Mouse (Mus musculus) adipose tissue, adult 10 weeks (tissue): ENCODE data around the gene Rpl12. TPM values are rescaled to one million over a fixed set of nuclear protein-coding genes. Genes with fewer than 3 reads are reported as not detected.

Experiments used
- polyA plus RNA-seq: library from polyadenylated mRNA; stranded (reverse); fragments of 350-450 nt; fragmentation: Illumina TruSeq; extraction: RNeasy Lipid Tissue Mini Kit (QIAGEN cat#74804); gene quantifications from one replicate; pipeline ENCODE4 v1.2.3, GENCODE M21; 2014; ENCODE audit warnings: low read depth, low replicate concordance

Rpl12 gene
- 796 TPM for polyA plus RNA-seq

DNA sequence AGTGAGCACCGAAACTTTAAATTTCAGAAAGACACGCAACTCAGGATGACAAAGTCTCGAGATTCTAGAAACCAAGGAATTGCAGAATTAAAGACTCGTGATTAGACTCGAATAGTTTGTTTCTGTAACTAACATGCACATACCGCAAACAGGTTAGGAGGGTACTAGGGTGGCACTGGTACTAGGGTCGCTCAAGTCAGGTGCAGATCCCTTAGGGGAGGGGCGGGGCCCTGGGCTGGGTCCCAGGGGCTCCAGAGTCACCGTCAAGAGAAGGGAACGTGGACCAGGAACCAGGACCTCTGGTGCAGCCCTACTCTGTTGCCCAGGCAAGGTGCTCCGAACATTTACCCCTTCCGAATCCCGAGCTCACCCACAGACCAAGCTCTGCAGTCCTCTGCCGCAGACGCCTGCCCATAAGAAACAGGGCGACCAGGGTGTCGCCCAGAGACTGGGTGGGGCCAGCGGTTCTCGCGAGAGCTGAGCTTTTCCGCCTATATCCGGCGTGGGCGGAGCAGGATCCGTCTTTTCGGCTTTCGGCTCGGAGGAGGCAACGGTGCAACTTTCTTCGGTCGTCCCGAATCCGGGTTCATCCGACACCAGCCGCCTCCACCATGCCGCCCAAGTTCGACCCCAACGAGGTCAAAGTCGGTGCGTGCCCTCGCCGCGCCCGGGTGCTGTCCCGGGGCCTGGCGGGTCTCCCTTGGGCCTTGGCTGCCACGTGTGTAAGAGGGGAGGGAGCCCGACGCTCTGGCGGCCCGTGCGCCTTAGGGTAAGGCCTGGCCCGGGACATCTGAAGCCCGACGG lies at the start of gene Rpl12, which contains the start of gene Lrsam1:
Rpl12 (plus strand) TSS at position 368 of the 804 bp plus-strand sequence.
Lrsam1 (minus strand) TSS at position 423 of the 804 bp plus-strand sequence.

DNA sequence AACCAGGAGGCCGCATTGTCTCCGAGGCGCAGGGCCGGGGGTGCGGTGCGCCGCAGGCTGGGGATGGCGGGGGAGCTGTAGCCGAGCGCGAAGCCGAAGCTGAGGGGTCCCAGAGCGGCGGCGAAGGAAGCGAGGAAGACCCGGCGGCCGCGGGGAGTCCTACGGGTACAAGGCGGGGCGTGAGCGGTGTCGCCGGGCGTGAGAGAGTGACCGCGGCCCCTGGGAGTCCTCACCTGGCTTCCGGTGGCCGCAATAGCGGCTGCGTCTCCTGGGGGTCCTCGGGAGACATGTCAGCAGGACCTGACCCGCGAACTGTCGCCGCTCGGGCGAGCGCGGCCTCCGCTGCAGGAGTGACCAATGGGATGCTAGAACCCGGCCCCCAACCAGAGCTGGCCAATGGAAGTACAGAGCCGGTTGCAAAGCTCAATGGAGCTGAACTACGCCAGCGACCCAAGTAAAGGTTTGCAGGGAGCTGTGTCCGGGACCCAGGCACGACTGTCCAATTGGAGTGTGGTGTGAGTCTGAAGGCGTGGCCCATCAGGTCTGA lies 20.4 kb downstream of the Rpl12 start, which contains the start of gene Slc2a8:
Slc2a8 (minus strand) TSS at position 359 of the 547 bp plus-strand sequence.

Other genes with a start within 250 kb of the Rpl12 start
- gene Cdk9, start 248.5 kb upstream of the Rpl12 start, polyA plus RNA-seq: 63.0 TPM
- 12.2 TPM for gene Sh2d3c, start 240.5 kb upstream of the Rpl12 start, polyA plus RNA-seq
- not detected for gene 6330409D20Rik, start 220.5 kb upstream of the Rpl12 start, polyA plus RNA-seq
- 40.9 TPM for gene Tor2a, start 204.3 kb upstream of the Rpl12 start, polyA plus RNA-seq
- 4.4 TPM for gene Ttc16, start 185.9 kb upstream of the Rpl12 start, polyA plus RNA-seq
- 5.0 TPM for gene Ptrh1, start 185.8 kb upstream of the Rpl12 start, polyA plus RNA-seq
- gene Cfap157, start 177.1 kb upstream of the Rpl12 start, polyA plus RNA-seq: 3.0 TPM
- gene Stxbp1, start 114.3 kb upstream of the Rpl12 start, polyA plus RNA-seq: 9.1 TPM
- 43.8 TPM for gene Fam129b, start 85.4 kb upstream of the Rpl12 start, polyA plus RNA-seq
- gene Lrsam1, start 55 bp downstream of the Rpl12 start, polyA plus RNA-seq: 13.7 TPM
- gene Slc2a8, start 20.5 kb downstream of the Rpl12 start, polyA plus RNA-seq: 21.9 TPM
- gene Garnl3, start 170.1 kb downstream of the Rpl12 start, polyA plus RNA-seq: 8.5 TPM